Mouse (Mus musculus) embryonic fibroblast, embryonic 13.5 days (primary cell): ENCODE data around the gene Dbp. TPM values are rescaled to one million over a fixed set of nuclear protein-coding genes. Genes with fewer than 3 reads are reported as not detected.
A peak's percentile ranks its signal among the peaks of the same experiment; 100 is the strongest.

ENCODE experiments used
- H3K27ac ChIP-seq: 2 replicates; pipeline ENCODE4 v1.5.1; 2012; ENCODE audit warnings: low read length, control low read depth, inconsistent platforms; ENCODE audit not compliant: insufficient read depth
- H3K4me1 ChIP-seq: 2 replicates; pipeline ENCODE4 v1.6.1; 2011; ENCODE audit warnings: low read length; ENCODE audit not compliant: control insufficient read depth, insufficient read depth
- H3K4me3 ChIP-seq: 2 replicates; pipeline ENCODE4 v1.5.1; 2011; ENCODE audit warnings: mild to moderate bottlenecking, control low read depth, low read length; ENCODE audit not compliant: insufficient read depth
- CTCF ChIP-seq: IDR thresholded peaks from 2 replicates; pipeline ENCODE4 v1.5.1; 2011; ENCODE audit warnings: mild to moderate bottlenecking, control low read depth, low read length, moderate library complexity, borderline replicate concordance; ENCODE audit not compliant: insufficient read depth
- POLR2A ChIP-seq: IDR thresholded peaks from 2 replicates; pipeline ENCODE4 v1.6.1; 2011; ENCODE audit warnings: low read depth, mild to moderate bottlenecking, control low read depth, low read length, moderate library complexity
- polyA plus RNA-seq: library from polyadenylated mRNA; stranded (reverse); fragments of >200 nt; gene quantifications from 2 replicates; pipeline ENCODE4 v1.2.4, GENCODE M21; 2011; ENCODE audit warnings: low read depth; ENCODE audit not compliant: missing spikeins, insufficient read length

Dbp gene
- polyA plus RNA-seq, 1 experiment: 15.9 TPM

- peak overlapping the region; percentile 96 for H3K4me3 ChIP-seq
- TF ChIP-seq CTCF (no peak), POLR2A (no peak)
- H3K27ac ChIP-seq: peak overlapping the region; percentile 84
- peaks cover 3% of the 10 kb centered on the region; the same call in 1 of the 2 replicates for H3K4me1 ChIP-seq
Measured at GRCm38 (mm10) chr7:45716952-45717917, 12.3 kb downstream of the Dbp start.

GRCm38 (mm10) chr7:45717918-45718297, 13.0 kb downstream of the Dbp start, which contains the start of gene Sphk2:
Gene Sphk2 (minus strand): TSS chr7:45718002.
- peaks cover 3% of the 10 kb centered on the region; the same call in 1 of the 2 replicates for H3K4me1 ChIP-seq
- TF ChIP-seq POLR2A: peak; percentile 99
- no peak for TF ChIP-seq CTCF

GRCm38 (mm10) chr7:45718331-45718730, 13.4 kb downstream of the Dbp start:
- H3K4me3 ChIP-seq: peak overlapping the region; percentile 90
- peaks cover 3% of the 10 kb centered on the region; the same call in 1 of the 2 replicates for H3K4me1 ChIP-seq
- TF ChIP-seq CTCF: no peak
- no peak for TF ChIP-seq POLR2A
- H3K27ac ChIP-seq: peak overlapping the region; percentile 53

More at GRCm38 (mm10) chr7:45717918-45718297, 13.0 kb downstream of the Dbp start, which contains the start of gene Sphk2:
- peak within 1 kb of the TSS; percentile 96 for H3K4me3 ChIP-seq
- H3K27ac ChIP-seq: peak within 1 kb of the TSS; percentile 84

- Histone ChIP-seq H3K27ac (no peak overlapping the region), H3K4me3 (peak overlapping the region; percentile 90), H3K4me1 (peaks cover 3% of the 10 kb centered on the region; the same call in 1 of the 2 replicates)
- TF ChIP-seq POLR2A (no peak), CTCF (no peak)
Measured at GRCm38 (mm10) chr7:45719180-45719579, 14.3 kb downstream of the Dbp start.

GRCm38 (mm10) chr7:45719738-45720412, 15.0 kb downstream of the Dbp start:
- Histone ChIP-seq H3K4me3 (peak overlapping the region; percentile 90), H3K27ac (no peak overlapping the region), H3K4me1 (0 out of 2 replicates have a peak, but pooled peaks cover 3% of the 10 kb centered on the region)
- TF ChIP-seq POLR2A: no peak
- no peak for TF ChIP-seq CTCF

GRCm38 (mm10) chr7:45720413-45721233, 15.7 kb downstream of the Dbp start, which contains the start of gene Fam83e:
Gene Fam83e (plus strand): TSS chr7:45721212.
- 0 out of 2 replicates have a peak, but pooled peaks cover 3% of the 10 kb centered on the region for H3K4me1 ChIP-seq
- no peak within 1 kb of the TSS for H3K27ac ChIP-seq
- TF ChIP-seq CTCF: no peak
- TF ChIP-seq POLR2A: no peak
- H3K4me3 ChIP-seq: 0 out of 2 replicates have a peak within 1 kb of the TSS, but pooled peaks have one; percentile 90

- no peak overlapping the region for H3K4me3 ChIP-seq
- H3K4me1 ChIP-seq: no peaks in the 10 kb centered on the region
- H3K27ac ChIP-seq: no peak overlapping the region
- TF ChIP-seq POLR2A (no peak), CTCF (no peak)
Measured at GRCm38 (mm10) chr7:45721234-45721571, 16.3 kb downstream of the Dbp start.

GRCm38 (mm10) chr7:45721642-45722347, 16.9 kb downstream of the Dbp start:
- Histone ChIP-seq H3K4me1 (no peaks in the 10 kb centered on the region), H3K4me3 (no peak overlapping the region), H3K27ac (no peak overlapping the region)
- TF ChIP-seq CTCF (no peak), POLR2A (peak; percentile 23; the same call in 1 of the 2 replicates)
